Mouse (Mus musculus) ES-Bruce4 (cell line): Measurements from ENCODE around the gene Vps25. TPM values are rescaled to one million over a fixed set of nuclear protein-coding genes. Genes with fewer than 3 reads are reported as not detected.

ENCODE experiments used
- H3K27ac ChIP-seq: 2 replicates; pipeline ENCODE4 v1.5.1; 2012; ENCODE audit warnings: low read length, inconsistent platforms; ENCODE audit not compliant: insufficient read depth
- H3K27me3 ChIP-seq: 2 replicates; pipeline ENCODE4 v1.6.1; 2012; ENCODE audit warnings: mild to moderate bottlenecking, low read length, inconsistent platforms; ENCODE audit not compliant: control insufficient read depth, poor library complexity, insufficient read depth, severe bottlenecking
- H3K36me3 ChIP-seq: 2 replicates; pipeline ENCODE4 v1.6.1; 2012; ENCODE audit warnings: inconsistent platforms, mild to moderate bottlenecking, low read length, moderate library complexity; ENCODE audit not compliant: control insufficient read depth, poor library complexity, insufficient read depth, severe bottlenecking
- H3K4me1 ChIP-seq: one replicate; pipeline ENCODE4 v1.8.1; 2011; ENCODE audit warnings: low read length; ENCODE audit not compliant: control insufficient read depth, insufficient read depth
- H3K4me3 ChIP-seq: 2 replicates; pipeline ENCODE4 v1.5.1; 2011; ENCODE audit warnings: low read depth, mild to moderate bottlenecking, low read length
- H3K9ac ChIP-seq: 2 replicates; pipeline ENCODE4 v1.6.1; 2012; ENCODE audit warnings: low read depth, mild to moderate bottlenecking, inconsistent platforms; ENCODE audit not compliant: poor library complexity, severe bottlenecking
- H3K9me3 ChIP-seq: replicated peaks from 2 replicates; pipeline ENCODE4 v1.6.1; 2012; ENCODE audit warnings: mild to moderate bottlenecking, low read length, inconsistent platforms; ENCODE audit not compliant: control insufficient read depth, poor library complexity, insufficient read depth, severe bottlenecking
- CTCF ChIP-seq: IDR thresholded peaks from one replicate; pipeline ENCODE4 v1.8.1; 2011; ENCODE audit warnings: low read depth, low read length
- EP300 ChIP-seq: IDR thresholded peaks from 2 replicates; pipeline ENCODE4 v1.6.1; 2011; ENCODE audit warnings: low read depth, low read length; ENCODE audit not compliant: insufficient read depth
- POLR2A ChIP-seq: IDR thresholded peaks from one replicate; pipeline ENCODE4 v1.8.1; 2011; ENCODE audit warnings: low read length; ENCODE audit not compliant: insufficient read depth
- polyA plus RNA-seq: library from polyadenylated mRNA; stranded (reverse); fragments of >200 nt; gene quantifications from 2 replicates; pipeline ENCODE4 v1.2.4, GENCODE M21; 2011; ENCODE audit warnings: low read depth; ENCODE audit not compliant: missing spikeins, insufficient read depth, insufficient read length

Vps25 gene
- polyA plus RNA-seq, 1 experiment: 135 TPM

DNA sequence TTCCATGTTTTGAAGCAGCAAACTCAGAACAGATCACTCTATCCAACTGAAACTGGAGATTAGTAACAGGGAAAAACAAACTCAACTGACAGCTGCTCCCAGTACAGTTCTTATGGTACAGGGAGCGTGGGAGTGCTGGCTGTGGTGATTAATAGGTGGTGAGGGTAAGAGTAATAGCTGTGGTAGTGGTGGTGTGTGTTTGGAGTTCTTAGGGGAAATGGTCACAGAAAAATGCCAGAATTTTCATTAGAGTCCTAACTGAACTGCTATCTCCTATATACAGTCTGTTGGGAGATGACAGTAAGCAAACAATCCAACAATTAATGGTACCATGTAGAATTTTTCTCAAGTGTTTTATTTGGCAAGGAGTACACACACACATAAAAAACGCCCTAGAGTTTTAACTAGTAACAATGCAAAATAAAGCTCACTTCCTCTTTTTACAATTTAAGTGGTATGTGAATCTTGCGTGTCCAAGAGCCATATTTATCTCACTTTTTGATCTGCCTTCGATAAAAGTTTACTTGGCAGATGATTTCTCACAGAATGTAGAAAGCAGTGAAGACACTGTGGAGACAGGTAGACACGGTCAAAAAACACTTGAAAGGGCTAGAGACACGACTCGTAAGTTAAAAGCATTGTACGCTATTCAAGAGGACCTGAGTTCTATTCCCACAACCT, 32.1 kb upstream of the Vps25 start:
- Histone ChIP-seq H3K9ac (no peak overlapping the region), H3K9me3 (no peaks in the 10 kb centered on the region), H3K4me3 (no peak overlapping the region), H3K27me3 (no peaks in the 10 kb centered on the region), H3K36me3 (peaks cover 10% of the 10 kb centered on the region), H3K27ac (no peak overlapping the region), H3K4me1 (no peaks in the 10 kb centered on the region)
- TF ChIP-seq EP300 (no peak), CTCF (no peak), POLR2A (no peak)

- TF ChIP-seq EP300: no peak
- TF ChIP-seq POLR2A: no peak
- no peak for TF ChIP-seq CTCF
- H3K27me3 ChIP-seq: no peaks in the 10 kb centered on the region
- H3K27ac ChIP-seq: no peak overlapping the region
- H3K9me3 ChIP-seq: no peaks in the 10 kb centered on the region
- no peaks in the 10 kb centered on the region for H3K4me1 ChIP-seq
- no peak overlapping the region for H3K4me3 ChIP-seq
- no peak overlapping the region for H3K9ac ChIP-seq
- H3K36me3 ChIP-seq: no peaks in the 10 kb centered on the region
Measured at GRCm38 (mm10) chr11:101224337-101224736, 29.2 kb upstream of the Vps25 start.

- no peaks in the 10 kb centered on the region for H3K27me3 ChIP-seq
Measured at GRCm38 (mm10) chr11:101225331-101226064, 28.0 kb upstream of the Vps25 start.

DNA sequence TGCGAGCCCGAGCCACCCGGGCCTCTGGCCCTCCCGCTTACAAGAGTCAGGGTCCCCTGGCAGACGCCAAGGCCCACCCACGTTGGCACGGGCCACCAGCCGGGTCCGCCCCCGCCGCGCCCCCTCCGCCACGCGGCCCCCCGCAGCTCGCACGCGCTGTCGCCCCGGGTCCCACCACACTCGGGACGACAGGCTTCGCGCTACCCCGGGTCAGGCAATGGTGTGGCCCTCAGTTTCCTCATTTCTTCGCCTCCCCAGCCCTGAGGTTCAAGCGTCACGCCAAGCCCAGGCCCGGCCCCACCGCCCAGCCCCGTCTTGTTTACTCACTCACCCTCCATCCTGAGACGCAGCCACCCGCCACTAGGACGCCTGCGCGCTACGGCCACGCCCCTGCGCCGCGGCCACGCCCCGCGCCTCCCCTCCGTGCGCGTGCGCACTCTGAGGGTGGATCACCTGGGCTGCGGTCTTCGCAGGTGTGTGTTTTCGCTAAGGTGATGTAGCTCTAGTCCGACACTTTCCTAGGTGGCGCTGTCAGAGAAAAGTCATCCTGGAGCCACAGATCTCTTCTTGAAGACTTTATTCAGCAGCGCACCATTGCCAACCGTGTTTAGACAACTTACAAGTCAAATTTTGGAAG, 27.3 kb upstream of the Vps25 start, which contains the start of gene Ezh1:
TSS of gene Ezh1 (minus strand) at position 399 of the 637 bp plus-strand sequence.
- Histone ChIP-seq H3K4me1 (peaks cover 1% of the 10 kb centered on the region), H3K4me3 (peak within 1 kb of the TSS; percentile 68), H3K27ac (no peak within 1 kb of the TSS), H3K9me3 (no peaks in the 10 kb centered on the region), H3K27me3 (no peaks in the 10 kb centered on the region), H3K36me3 (no peaks in the 10 kb centered on the region), H3K9ac (peak within 1 kb of the TSS; percentile 79)
- TF ChIP-seq CTCF (peak; percentile 51), POLR2A (no peak), EP300 (peak; percentile 63; the same call in 1 of the 2 replicates)

More at GRCm38 (mm10) chr11:101225331-101226064, 28.0 kb upstream of the Vps25 start:
- no peaks in the 10 kb centered on the region for H3K36me3 ChIP-seq
- H3K9ac ChIP-seq: peak overlapping the region; percentile 79
- no peaks in the 10 kb centered on the region for H3K9me3 ChIP-seq
- TF ChIP-seq POLR2A (no peak), CTCF (no peak), EP300 (no peak)
- H3K4me3 ChIP-seq: peak overlapping the region; percentile 68
- no peak overlapping the region for H3K27ac ChIP-seq
- H3K4me1 ChIP-seq: peaks cover 1% of the 10 kb centered on the region

DNA sequence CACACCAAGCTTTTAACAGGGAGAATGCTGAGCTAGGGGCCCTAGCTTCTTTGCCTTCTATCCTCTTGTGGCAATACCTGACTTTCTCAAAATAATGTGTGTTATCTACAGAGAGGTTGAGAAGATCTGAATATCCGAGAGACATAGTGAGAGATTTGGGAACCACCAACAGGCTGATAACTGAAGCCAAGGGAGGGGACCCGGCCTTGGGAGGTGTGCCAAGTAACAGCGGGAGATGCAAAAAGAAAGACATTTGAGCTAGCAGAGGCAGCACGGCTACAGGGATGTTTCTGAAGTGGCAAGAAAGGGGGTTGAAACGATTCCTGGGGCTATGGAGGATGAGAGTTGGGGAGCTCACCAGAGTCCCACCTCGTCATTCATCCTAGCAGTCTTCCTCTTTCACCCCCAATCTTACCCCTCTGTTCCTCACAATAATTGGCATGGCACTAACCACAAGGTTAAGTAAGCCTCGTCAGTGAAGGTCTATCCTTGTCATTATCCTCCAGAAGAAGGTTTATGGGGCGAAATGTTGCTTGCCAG, 24.1 kb upstream of the Vps25 start:
- Histone ChIP-seq H3K4me1 (peaks cover 3% of the 10 kb centered on the region), H3K27me3 (no peaks in the 10 kb centered on the region), H3K4me3 (no peak overlapping the region), H3K36me3 (no peaks in the 10 kb centered on the region), H3K9me3 (no peaks in the 10 kb centered on the region), H3K9ac (no peak overlapping the region), H3K27ac (no peak overlapping the region)
- TF ChIP-seq CTCF (no peak), POLR2A (no peak), EP300 (no peak)
